Mouse (Mus musculus): ENCODE measurements around the gene Dnajc13.

- TF ChIP-seq CTCF (IDR thresholded peaks at IDR 0.05 in 2 of 3, conservative IDR thresholded peaks at IDR 0.05 in 1 of 3; ENCODE audit: control insufficient read depth in 1 of 3, insufficient read depth in 1 of 3, low read depth in 2 of 3, low read length in 3 of 3, poor library complexity in 1 of 3, severe bottlenecking in 1 of 3) (no peak), EP300 (IDR thresholded peaks at IDR 0.05; ENCODE audit: low read depth in 1 of 2, low read length in 2 of 2) (no peak), USF1 (IDR thresholded peaks at IDR 0.05; ENCODE audit: low read depth, low read length) (no peak), POLR2A (IDR thresholded peaks at IDR 0.05; ENCODE audit: control insufficient read depth in 1 of 2, insufficient read depth in 1 of 2, low read depth in 1 of 2, low read length in 2 of 2, poor library complexity in 1 of 2) (no peak), MYC (IDR thresholded peaks at IDR 0.05; ENCODE audit: low read depth, low read length) (no peak), TCF12 (IDR thresholded peaks at IDR 0.05; ENCODE audit: low read depth, low read length) (no peak), ELF1 (IDR thresholded peaks at IDR 0.05; ENCODE audit: low read depth, low read length) (no peak), MAX (IDR thresholded peaks at IDR 0.05; ENCODE audit: low read length) (no peak), ETS1 (IDR thresholded peaks at IDR 0.05; ENCODE audit: low read depth, low read length) (no peak), ZMIZ1 (IDR thresholded peaks at IDR 0.05; ENCODE audit: low read depth, low read length) (no peak)
Measured at GRCm38 (mm10) chr9:104269944-104270343, 7.2 kb upstream of the Dnajc13 start.
